Mouse (Mus musculus) kidney, adult 2 months (tissue): ENCODE measurements around the gene Cers2.

Source experiments
- CTCF ChIP-seq: fragments of 200-500 bp; conservative IDR thresholded peaks from 2 replicates; pipeline ENCODE4 v1.5.1; 2011; ENCODE audit warnings: low read depth, mild to moderate bottlenecking, control low read depth, low read length, moderate library complexity, mixed read lengths; ENCODE audit not compliant: insufficient read depth, insufficient read length
- POLR2A ChIP-seq: fragments of 200-500 bp; IDR thresholded peaks from one replicate; pipeline ENCODE4 v1.6.1; 2011; ENCODE audit warnings: low read depth, low read length, control low read depth

- TF ChIP-seq CTCF (no peak), POLR2A (no peak)
These were observed 16.9 kb downstream of the Cers2 start for GRCm38 (mm10) chr3:95331528-95331927.
